Mouse (Mus musculus) midbrain, embryonic 12.5 days (tissue): ENCODE measurements at regions not wholly inside any gene's neighbourhood (a gene's known extent, or its start where the extent isn't known, plus 50 kb on each side); places are given as distances from the start of the nearest gene placed in this dataset.

ENCODE experiments used
- ATAC-seq: fragments of 200-750 bp; cut with Nextera tagmentation; 2 replicates; pipeline ENCODE4 v1.8.0; 2017; ENCODE audit warnings: low read depth, moderate TSS enrichment, moderate library complexity; ENCODE audit not compliant: low FRiP score
- H3K27ac ChIP-seq: fragments of 300-500 bp; sonication (generic); replicated peaks from 2 replicates; pipeline ENCODE4 v1.5.1; 2016; ENCODE audit warnings: mild to moderate bottlenecking
- H3K27me3 ChIP-seq: fragments of 300-500 bp; sonication (generic); 2 replicates; pipeline ENCODE4 v1.6.1; 2016; ENCODE audit warnings: mild to moderate bottlenecking
- H3K36me3 ChIP-seq: fragments of 300-500 bp; sonication (generic); 2 replicates; pipeline ENCODE4 v1.6.1; 2016
- H3K4me1 ChIP-seq: fragments of 300-500 bp; sonication (generic); 2 replicates; pipeline ENCODE4 v1.6.1; 2016
- H3K4me2 ChIP-seq: fragments of 300-500 bp; sonication (generic); replicated peaks from 2 replicates; pipeline ENCODE4 v1.6.1; 2016; ENCODE audit warnings: mild to moderate bottlenecking, moderate library complexity
- H3K4me3 ChIP-seq: fragments of 300-500 bp; sonication (generic); 2 replicates; pipeline ENCODE4 v1.5.1; 2016; ENCODE audit warnings: mild to moderate bottlenecking
- H3K9ac ChIP-seq: fragments of 300-500 bp; sonication (generic); replicated peaks from 2 replicates; pipeline ENCODE4 v1.6.1; 2016; ENCODE audit warnings: mild to moderate bottlenecking, moderate library complexity
- H3K9me3 ChIP-seq: fragments of 300-500 bp; sonication (generic); 2 replicates; pipeline ENCODE4 v1.6.1; 2016; ENCODE audit warnings: mild to moderate bottlenecking
- WGBS: fragments of 180-500 bp; shearing (Covaris S2); methylation state at CpG from one replicate; pipeline ENCODE4 v1.1.7; 2016; 5-methylcytosine and 5-hydroxymethylcytosine counted together

GRCm38 (mm10) chr6:143375951-143376713, 209.1 kb downstream of the Etnk1 start:
- ATAC-seq: no peak
- Histone ChIP-seq H3K4me2 (no peak overlapping the region), H3K36me3 (no peaks in the 10 kb centered on the region), H3K4me3 (no peak overlapping the region), H3K27ac (no peak overlapping the region), H3K9ac (no peak overlapping the region), H3K4me1 (peaks cover 11% of the 10 kb centered on the region), H3K9me3 (no peaks in the 10 kb centered on the region), H3K27me3 (no peaks in the 10 kb centered on the region; the same call in 1 of the 2 replicates)
- 87% methylated on average over 21 of the region's 21 CpGs for WGBS

DNA sequence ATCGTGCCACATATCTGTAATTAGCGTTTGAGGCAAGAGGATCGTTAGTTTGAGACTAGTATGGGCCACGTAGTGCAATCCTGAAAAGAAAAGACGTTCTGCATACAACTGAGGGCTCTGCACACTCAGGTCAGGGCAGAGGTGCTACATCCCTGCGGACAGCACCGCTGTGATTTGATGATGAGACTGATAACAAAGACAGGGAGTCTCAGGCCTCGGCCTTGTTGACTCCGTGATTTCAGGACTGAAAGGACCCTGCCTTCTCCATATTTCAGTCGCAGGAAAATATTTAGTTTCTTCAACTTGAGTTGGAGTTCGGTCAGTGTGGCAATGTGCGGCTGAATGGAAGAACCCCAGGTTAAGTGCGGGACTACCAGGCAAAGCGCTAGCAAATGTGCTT, 210.1 kb downstream of the Etnk1 start:
- H3K36me3 ChIP-seq: no peaks in the 10 kb centered on the region
- ATAC-seq: no peak
- H3K4me2 ChIP-seq: no peak overlapping the region
- 91% methylated on average over 14 of the region's 14 CpGs for WGBS
- H3K4me1 ChIP-seq: peaks cover 9% of the 10 kb centered on the region
- no peaks in the 10 kb centered on the region; the same call in 1 of the 2 replicates for H3K27me3 ChIP-seq
- no peaks in the 10 kb centered on the region for H3K9me3 ChIP-seq
- H3K4me3 ChIP-seq: no peak overlapping the region
- H3K27ac ChIP-seq: no peak overlapping the region
- H3K9ac ChIP-seq: no peak overlapping the region

- Histone ChIP-seq H3K9me3 (no peaks in the 10 kb centered on the region), H3K4me2 (no peak overlapping the region), H3K4me1 (no peaks in the 10 kb centered on the region), H3K27ac (no peak overlapping the region), H3K4me3 (no peak overlapping the region), H3K36me3 (no peaks in the 10 kb centered on the region), H3K27me3 (no peaks in the 10 kb centered on the region; the same call in 1 of the 2 replicates), H3K9ac (no peak overlapping the region)
- ATAC-seq: no peak
- WGBS: 96% methylated on average over 9 of the region's 9 CpGs
Measured at GRCm38 (mm10) chr6:143378126-143378525, 211.1 kb downstream of the Etnk1 start.

DNA sequence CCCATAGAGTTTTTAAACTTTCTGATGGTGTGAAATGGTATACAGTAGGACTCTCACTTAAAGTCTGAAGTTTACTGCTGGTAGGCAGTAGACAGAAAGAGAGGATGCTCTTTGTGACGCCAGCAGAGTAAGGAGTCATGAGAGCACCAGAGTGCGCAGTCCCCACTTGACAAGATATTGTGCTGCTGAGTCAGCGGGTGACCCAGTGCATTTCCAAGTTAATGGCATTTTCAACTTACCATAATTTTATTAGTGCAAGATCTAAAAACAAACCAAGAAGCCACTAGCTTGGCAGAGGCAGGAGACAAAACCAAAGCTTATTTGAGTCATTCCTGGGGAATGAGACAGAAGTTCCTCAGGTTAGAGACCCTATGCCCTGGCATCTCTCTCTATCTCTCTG, 213.5 kb downstream of the Etnk1 start:
- Histone ChIP-seq H3K27ac (no peak overlapping the region), H3K27me3 (no peaks in the 10 kb centered on the region; the same call in 1 of the 2 replicates), H3K36me3 (no peaks in the 10 kb centered on the region), H3K9me3 (no peaks in the 10 kb centered on the region), H3K9ac (no peak overlapping the region), H3K4me3 (no peak overlapping the region), H3K4me1 (no peaks in the 10 kb centered on the region), H3K4me2 (no peak overlapping the region)
- WGBS: 91% methylated on average over 3 of the region's 3 CpGs
- no peak for ATAC-seq

DNA sequence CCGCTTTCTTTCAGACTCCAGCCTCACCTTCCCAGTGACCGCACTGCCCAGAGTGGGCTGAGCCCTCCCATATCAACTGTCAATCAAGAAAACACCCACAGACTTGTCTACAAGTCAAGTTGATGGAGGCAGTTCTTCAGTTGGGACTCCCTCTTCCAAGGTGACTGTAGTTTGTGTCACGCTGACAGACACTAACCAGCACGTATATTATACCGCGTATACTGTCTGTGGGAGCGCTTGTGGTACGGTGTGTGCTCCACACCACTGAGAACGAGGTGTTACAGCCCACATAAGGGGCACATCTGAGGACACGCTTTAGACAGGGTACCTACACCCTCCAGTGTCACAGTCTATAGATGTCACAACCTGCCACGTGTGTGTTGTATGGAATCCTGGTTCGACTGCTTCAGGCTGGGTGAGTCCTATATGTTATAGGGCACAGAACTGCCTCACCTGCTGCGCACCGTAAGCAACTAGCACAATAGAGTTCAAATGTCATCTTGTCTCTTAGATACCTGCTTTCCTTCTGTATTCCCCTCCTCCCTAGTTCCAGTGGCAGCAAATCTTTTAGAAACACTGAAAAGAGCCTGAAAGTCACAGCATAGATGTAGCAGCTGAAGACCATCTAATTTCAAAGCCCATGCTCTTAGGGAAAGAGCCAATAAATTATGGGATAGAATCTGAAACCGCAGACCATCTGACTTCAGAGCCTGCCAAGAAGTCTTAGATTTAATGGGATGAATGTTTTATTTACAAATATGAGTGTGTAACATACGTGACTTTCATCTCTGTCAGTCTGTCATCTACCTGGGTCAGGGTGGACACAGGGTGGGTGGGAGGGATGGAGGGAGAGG, 219.8 kb downstream of the Etnk1 start:
- Histone ChIP-seq H3K9me3 (no peaks in the 10 kb centered on the region), H3K4me3 (no peak overlapping the region), H3K4me2 (no peak overlapping the region), H3K27me3 (no peaks in the 10 kb centered on the region), H3K36me3 (no peaks in the 10 kb centered on the region), H3K9ac (no peak overlapping the region), H3K27ac (no peak overlapping the region), H3K4me1 (no peaks in the 10 kb centered on the region)
- 95% methylated on average over 16 of the region's 16 CpGs for WGBS
- no peak for ATAC-seq

- Histone ChIP-seq H3K27ac (no peak overlapping the region), H3K4me2 (no peak overlapping the region), H3K36me3 (no peaks in the 10 kb centered on the region), H3K9ac (no peak overlapping the region), H3K4me3 (no peak overlapping the region), H3K27me3 (no peaks in the 10 kb centered on the region), H3K9me3 (no peaks in the 10 kb centered on the region), H3K4me1 (no peaks in the 10 kb centered on the region)
- no peak for ATAC-seq
- 74% methylated on average over 10 of the region's 10 CpGs for WGBS
Measured at GRCm38 (mm10) chr6:143393543-143394207, 226.7 kb downstream of the Etnk1 start.

DNA sequence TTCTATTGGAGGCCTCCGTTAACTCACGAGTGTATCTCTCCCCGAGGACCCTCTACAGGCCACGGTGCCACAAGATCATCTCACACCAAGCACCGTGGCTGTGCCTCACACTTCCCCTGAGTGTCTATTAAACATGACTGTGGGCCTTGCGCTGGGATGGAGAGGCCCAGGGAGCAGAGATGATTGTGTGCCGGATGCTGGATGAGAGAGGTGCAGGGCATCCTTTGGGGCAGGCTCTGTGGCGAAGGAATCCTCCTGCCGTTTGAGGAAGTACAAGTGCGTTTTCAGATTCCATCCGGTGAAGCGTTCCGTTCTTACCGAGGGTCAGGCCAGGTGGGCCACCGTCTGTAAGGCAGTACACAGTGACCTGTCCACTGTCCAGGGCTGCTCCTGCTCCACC, 227.4 kb downstream of the Etnk1 start:
- ATAC-seq: no peak
- no peaks in the 10 kb centered on the region for H3K27me3 ChIP-seq
- H3K4me3 ChIP-seq: no peak overlapping the region
- no peaks in the 10 kb centered on the region for H3K9me3 ChIP-seq
- 91% methylated on average over 15 of the region's 15 CpGs for WGBS
- no peak overlapping the region for H3K4me2 ChIP-seq
- H3K36me3 ChIP-seq: no peaks in the 10 kb centered on the region
- H3K9ac ChIP-seq: no peak overlapping the region
- no peaks in the 10 kb centered on the region for H3K4me1 ChIP-seq
- no peak overlapping the region for H3K27ac ChIP-seq

- Histone ChIP-seq H3K9me3 (no peaks in the 10 kb centered on the region), H3K36me3 (no peaks in the 10 kb centered on the region), H3K27me3 (no peaks in the 10 kb centered on the region), H3K9ac (no peak overlapping the region), H3K4me3 (no peak overlapping the region), H3K27ac (no peak overlapping the region), H3K4me1 (peaks cover 9% of the 10 kb centered on the region), H3K4me2 (no peak overlapping the region)
- ATAC-seq: no peak
- WGBS: 23% methylated on average over 8 of the region's 8 CpGs
Measured at GRCm38 (mm10) chr6:143401436-143401835, 234.4 kb downstream of the Etnk1 start.

- Histone ChIP-seq H3K27me3 (no peaks in the 10 kb centered on the region), H3K36me3 (no peaks in the 10 kb centered on the region), H3K9me3 (no peaks in the 10 kb centered on the region), H3K4me1 (peaks cover 14% of the 10 kb centered on the region), H3K4me3 (no peak overlapping the region), H3K27ac (no peak overlapping the region), H3K9ac (no peak overlapping the region), H3K4me2 (no peak overlapping the region)
- ATAC-seq: no peak
- 91% methylated on average over 7 of the region's 7 CpGs for WGBS
Measured at GRCm38 (mm10) chr6:143401921-143402320, 234.9 kb downstream of the Etnk1 start.

DNA sequence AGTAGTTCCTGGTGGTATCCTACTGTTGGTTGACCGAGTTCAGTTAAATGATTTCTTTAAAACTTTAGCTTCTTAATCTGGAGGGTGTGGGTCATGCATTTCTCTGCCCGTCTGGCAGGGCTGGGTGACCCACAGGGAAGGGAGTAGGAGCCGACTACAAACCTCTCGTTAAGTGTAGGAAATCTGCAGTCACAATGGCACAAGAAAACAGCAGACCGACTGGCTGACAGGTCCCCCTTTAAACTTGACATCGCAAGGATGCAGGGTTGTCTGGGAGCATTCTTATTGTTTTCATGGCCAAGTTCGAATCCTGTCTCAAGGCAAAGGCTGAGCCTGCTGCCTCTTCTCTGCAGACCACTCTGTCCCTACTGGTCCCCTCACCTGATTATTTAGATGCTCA, 235.7 kb downstream of the Etnk1 start:
- Histone ChIP-seq H3K4me3 (no peak overlapping the region), H3K27ac (no peak overlapping the region), H3K36me3 (no peaks in the 10 kb centered on the region), H3K4me1 (peaks cover 18% of the 10 kb centered on the region), H3K4me2 (no peak overlapping the region), H3K9me3 (no peaks in the 10 kb centered on the region), H3K27me3 (no peaks in the 10 kb centered on the region), H3K9ac (no peak overlapping the region)
- 79% methylated on average over 7 of the region's 7 CpGs for WGBS
- no peak for ATAC-seq

- Histone ChIP-seq H3K9ac (no peak overlapping the region), H3K27ac (no peak overlapping the region), H3K4me1 (peaks cover 18% of the 10 kb centered on the region), H3K36me3 (no peaks in the 10 kb centered on the region), H3K4me3 (no peak overlapping the region), H3K9me3 (no peaks in the 10 kb centered on the region), H3K4me2 (no peak overlapping the region), H3K27me3 (no peaks in the 10 kb centered on the region)
- 89% methylated on average over 4 of the region's 4 CpGs for WGBS
- no peak for ATAC-seq
Measured at GRCm38 (mm10) chr6:143404521-143404920, 237.5 kb downstream of the Etnk1 start.

GRCm38 (mm10) chr6:143412056-143412455, 245.0 kb downstream of the Etnk1 start:
- 96% methylated on average over 5 of the region's 5 CpGs for WGBS
- H3K27ac ChIP-seq: no peak overlapping the region
- no peak for ATAC-seq
- H3K27me3 ChIP-seq: no peaks in the 10 kb centered on the region
- no peaks in the 10 kb centered on the region for H3K9me3 ChIP-seq
- H3K36me3 ChIP-seq: no peaks in the 10 kb centered on the region
- H3K4me3 ChIP-seq: no peak overlapping the region
- no peak overlapping the region for H3K9ac ChIP-seq
- no peak overlapping the region for H3K4me2 ChIP-seq
- peaks cover 2% of the 10 kb centered on the region; the same call in 1 of the 2 replicates for H3K4me1 ChIP-seq
